Mouse (Mus musculus): Measurements from ENCODE around the gene Anks1. TPM values are rescaled to one million over a fixed set of nuclear protein-coding genes. Genes with fewer than 3 reads are reported as not detected.
"Not testable (repeated sequence)": the region's sequence is repeated elsewhere in the genome, so short reads cannot be mapped to it uniquely, and the experiment has no call there.

Anks1 gene
- polyA plus RNA-seq, 1 experiment = 42.5 TPM

GRCm38 (mm10) chr17:27997212-27997611 lies 88.1 kb downstream of the Anks1 start:
- DNase-seq (ENCODE audit: low read depth) = no peak

- DNase-seq (ENCODE audit: low read depth) = not testable (repeated sequence)
Observed at GRCm38 (mm10) chr17:27999683-28000273, 90.7 kb downstream of the Anks1 start.

- DNase-seq (ENCODE audit: low read depth) = no peak
Observed at GRCm38 (mm10) chr17:28000389-28000788, 91.3 kb downstream of the Anks1 start.

- DNase-seq (ENCODE audit: low read depth) = no peak
Observed at GRCm38 (mm10) chr17:28000851-28001250, 91.7 kb downstream of the Anks1 start.

GRCm38 (mm10) chr17:28005393-28005792 lies 96.3 kb downstream of the Anks1 start:
- no peak for DNase-seq (ENCODE audit: low read depth)

GRCm38 (mm10) chr17:28006208-28006607 lies 97.1 kb downstream of the Anks1 start:
- DNase-seq (ENCODE audit: low read depth) = no peak

GRCm38 (mm10) chr17:28006611-28007010 lies 97.5 kb downstream of the Anks1 start:
- DNase-seq (ENCODE audit: low read depth) = no peak

- no peak for DNase-seq (ENCODE audit: low read depth)
Observed at GRCm38 (mm10) chr17:28007179-28007811, 98.2 kb downstream of the Anks1 start.

- DNase-seq (ENCODE audit: low read depth) = no peak
Observed at GRCm38 (mm10) chr17:28007857-28008564, 98.9 kb downstream of the Anks1 start.

GRCm38 (mm10) chr17:28008565-28008981 lies 99.5 kb downstream of the Anks1 start:
- no peak for DNase-seq (ENCODE audit: low read depth)

GRCm38 (mm10) chr17:28009066-28009715 lies 100.1 kb downstream of the Anks1 start:
- DNase-seq (ENCODE audit: low read depth) = no peak

GRCm38 (mm10) chr17:28009716-28010114 lies 100.6 kb downstream of the Anks1 start:
- DNase-seq (ENCODE audit: low read depth) = no peak

GRCm38 (mm10) chr17:28010925-28011324 lies 101.8 kb downstream of the Anks1 start:
- DNase-seq (ENCODE audit: low read depth) = no peak

GRCm38 (mm10) chr17:28012851-28013250 lies 103.7 kb downstream of the Anks1 start:
- DNase-seq (ENCODE audit: low read depth) = no peak

GRCm38 (mm10) chr17:28013259-28013875 lies 104.3 kb downstream of the Anks1 start:
- no peak for DNase-seq (ENCODE audit: low read depth)

- DNase-seq (ENCODE audit: low read depth) = no peak
Observed at GRCm38 (mm10) chr17:28014449-28014848, 105.3 kb downstream of the Anks1 start.

GRCm38 (mm10) chr17:28015068-28015730 lies 106.1 kb downstream of the Anks1 start:
- no peak for DNase-seq (ENCODE audit: low read depth)

GRCm38 (mm10) chr17:28016056-28016797 lies 107.1 kb downstream of the Anks1 start:
- DNase-seq (ENCODE audit: low read depth) = no peak

GRCm38 (mm10) chr17:28018344-28018743 lies 109.2 kb downstream of the Anks1 start:
- DNase-seq (ENCODE audit: low read depth) = no peak

- no peak for DNase-seq (ENCODE audit: low read depth)
Observed at GRCm38 (mm10) chr17:28018776-28019175, 109.7 kb downstream of the Anks1 start.

All from gonadal fat pad, adult 2 months (tissue).